Mouse (Mus musculus): Measurements from ENCODE around the gene Prkca. TPM values are rescaled to one million over a fixed set of nuclear protein-coding genes. Genes with fewer than 3 reads are reported as not detected.
"Not testable (repeated sequence)": the region's sequence is repeated elsewhere in the genome, so short reads cannot be mapped to it uniquely, and the experiment has no call there.

Gene Prkca
- total RNA-seq, 1 experiment from 2014 or later = 15.6 TPM

GRCm38 (mm10) chr11:108093248-108093647 is 250.5 kb downstream of the Prkca start:
- ATAC-seq (replicated peaks; ENCODE audit: low read depth, poor library complexity, severe bottlenecking) = no peak

- ATAC-seq (replicated peaks; ENCODE audit: low read depth, poor library complexity, severe bottlenecking) = no peak
These were observed 252.5 kb downstream of the Prkca start for GRCm38 (mm10) chr11:108091238-108091637.

- ATAC-seq (replicated peaks; ENCODE audit: low read depth, poor library complexity, severe bottlenecking) = no peak
These were observed 253.0 kb downstream of the Prkca start for GRCm38 (mm10) chr11:108090706-108091105.

- no peak for ATAC-seq (replicated peaks; ENCODE audit: low read depth, poor library complexity, severe bottlenecking)
These were observed 255.7 kb downstream of the Prkca start for GRCm38 (mm10) chr11:108088063-108088462.

DNA sequence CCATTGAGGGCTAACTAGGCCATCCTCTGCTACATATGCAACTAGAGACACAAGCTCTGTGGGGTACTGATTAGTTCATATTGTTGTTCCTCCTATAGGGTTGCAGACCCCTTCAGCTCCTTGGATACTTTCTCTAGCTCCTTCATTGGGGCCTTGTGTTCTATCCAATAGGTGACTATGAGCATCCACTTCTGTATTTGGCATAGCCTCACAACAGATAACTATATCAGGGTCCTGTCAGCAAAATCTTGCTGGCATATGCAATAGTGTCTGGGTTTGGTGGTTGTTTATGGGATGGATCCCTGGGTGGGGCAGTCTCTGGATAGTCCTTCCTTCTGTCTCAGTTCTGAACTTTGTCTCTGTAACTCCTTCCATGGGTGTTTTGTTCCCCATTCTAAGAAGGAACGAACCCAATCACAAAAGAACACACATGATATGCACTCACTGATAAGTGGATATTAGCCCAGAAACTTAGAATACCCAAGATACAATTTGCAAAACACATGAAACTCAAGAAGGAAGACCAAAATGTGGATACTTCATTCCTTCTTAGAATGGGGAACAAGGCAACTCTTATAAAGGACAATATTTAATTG is 256.5 kb downstream of the Prkca start:
- not testable (repeated sequence) for ATAC-seq (replicated peaks; ENCODE audit: low read depth, poor library complexity, severe bottlenecking)

DNA sequence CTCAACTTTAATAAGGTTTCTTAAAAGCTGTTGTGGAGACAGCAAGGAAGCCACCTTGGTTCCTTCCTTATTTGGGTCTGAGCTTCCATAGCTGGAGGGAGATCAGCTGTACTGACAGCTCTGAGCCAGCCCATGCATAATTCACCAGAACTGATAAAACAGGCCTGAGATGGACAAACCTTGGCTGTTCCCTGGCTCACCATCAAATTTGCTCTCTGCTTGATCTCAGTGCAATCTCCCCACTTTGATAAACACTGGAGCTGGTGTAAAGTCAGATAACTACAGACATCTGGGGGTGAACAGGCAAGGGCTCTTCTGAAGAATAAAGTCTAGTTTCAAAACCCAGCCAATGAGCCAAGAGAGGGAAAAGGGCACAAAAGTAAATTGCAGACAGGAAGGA is 261.1 kb downstream of the Prkca start:
- ATAC-seq (replicated peaks; ENCODE audit: low read depth, poor library complexity, severe bottlenecking) = no peak

- ATAC-seq (replicated peaks; ENCODE audit: low read depth, poor library complexity, severe bottlenecking) = no peak
These were observed 263.6 kb downstream of the Prkca start for GRCm38 (mm10) chr11:108079946-108080650.

GRCm38 (mm10) chr11:108079454-108079853 is 264.3 kb downstream of the Prkca start:
- peak; percentile 77 for ATAC-seq (replicated peaks; ENCODE audit: low read depth, poor library complexity, severe bottlenecking)

- no peak for ATAC-seq (replicated peaks; ENCODE audit: low read depth, poor library complexity, severe bottlenecking)
These were observed 266.2 kb downstream of the Prkca start for GRCm38 (mm10) chr11:108077514-108077913.

GRCm38 (mm10) chr11:108072606-108073243 is 271.0 kb downstream of the Prkca start:
- no peak for ATAC-seq (replicated peaks; ENCODE audit: low read depth, poor library complexity, severe bottlenecking)

GRCm38 (mm10) chr11:108071230-108071629 is 272.5 kb downstream of the Prkca start:
- no peak for ATAC-seq (replicated peaks; ENCODE audit: low read depth, poor library complexity, severe bottlenecking)

- ATAC-seq (replicated peaks; ENCODE audit: low read depth, poor library complexity, severe bottlenecking) = no peak
These were observed 273.7 kb downstream of the Prkca start for GRCm38 (mm10) chr11:108070038-108070437.

- ATAC-seq (replicated peaks; ENCODE audit: low read depth, poor library complexity, severe bottlenecking) = peak; percentile 90
These were observed 275.3 kb downstream of the Prkca start for GRCm38 (mm10) chr11:108068430-108068829.

DNA sequence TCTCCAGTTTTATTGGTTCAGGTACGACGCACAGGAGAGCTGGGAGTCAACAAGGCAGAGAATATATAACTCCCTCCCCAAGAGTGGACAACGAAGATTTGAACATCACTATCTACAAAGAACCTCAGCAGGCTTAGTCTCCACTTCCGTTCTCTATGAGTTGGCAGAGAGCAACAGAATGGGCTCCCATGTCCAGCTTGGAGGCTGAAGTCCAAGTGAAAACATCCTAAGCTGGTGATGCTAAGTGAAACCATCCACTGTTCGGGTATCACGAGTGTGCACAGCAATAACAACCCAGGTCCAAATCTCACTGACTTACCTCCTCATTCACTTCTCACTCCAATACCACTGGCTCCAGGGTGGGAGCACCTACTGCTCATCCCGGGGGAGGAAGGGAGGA is 276.6 kb downstream of the Prkca start:
- no peak for ATAC-seq (replicated peaks; ENCODE audit: low read depth, poor library complexity, severe bottlenecking)

DNA sequence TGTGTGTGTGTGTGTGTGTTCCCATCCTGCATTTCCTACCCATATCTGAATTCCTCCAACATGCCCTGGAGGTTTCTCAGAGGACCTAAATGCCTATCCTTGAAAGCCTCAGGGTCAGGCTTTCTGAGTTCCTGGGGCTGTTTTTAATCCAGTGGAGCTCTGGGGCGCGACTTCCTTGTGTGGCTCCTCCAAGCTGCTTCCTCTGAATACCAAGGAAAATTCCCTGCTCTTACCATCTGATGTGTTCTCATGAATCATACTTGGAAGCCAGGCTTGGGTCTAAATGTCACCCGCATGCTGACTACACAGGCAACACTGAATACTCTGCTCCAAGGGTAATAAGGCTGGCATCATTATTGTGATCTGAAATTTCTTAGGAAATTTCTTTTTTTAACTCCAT is 279.3 kb downstream of the Prkca start:
- ATAC-seq (replicated peaks; ENCODE audit: low read depth, poor library complexity, severe bottlenecking) = no peak

DNA sequence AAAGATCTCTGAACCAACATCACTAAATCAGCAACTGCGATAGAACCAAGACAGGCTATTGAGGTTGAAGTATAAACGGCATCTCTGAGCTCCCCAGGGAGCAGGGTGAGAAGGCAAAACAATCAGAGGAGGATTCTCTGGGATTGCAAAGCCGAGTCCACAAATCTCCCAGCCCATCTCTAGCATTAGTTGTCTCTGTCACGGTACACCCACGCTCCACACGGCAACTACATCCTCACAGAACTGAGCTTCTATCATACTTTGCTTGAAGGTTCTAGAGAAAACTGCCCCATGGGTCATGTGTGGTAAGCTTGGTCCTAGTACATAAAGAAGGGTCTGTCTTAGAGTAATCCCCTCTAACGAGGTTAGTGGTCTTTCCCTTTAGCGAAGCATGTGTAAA is 280.6 kb downstream of the Prkca start:
- no peak for ATAC-seq (replicated peaks; ENCODE audit: low read depth, poor library complexity, severe bottlenecking)

GRCm38 (mm10) chr11:108061571-108062479 is 281.9 kb downstream of the Prkca start:
- ATAC-seq (replicated peaks; ENCODE audit: low read depth, poor library complexity, severe bottlenecking) = no peak

GRCm38 (mm10) chr11:108057138-108057537 is 286.6 kb downstream of the Prkca start:
- no peak for ATAC-seq (replicated peaks; ENCODE audit: low read depth, poor library complexity, severe bottlenecking)

DNA sequence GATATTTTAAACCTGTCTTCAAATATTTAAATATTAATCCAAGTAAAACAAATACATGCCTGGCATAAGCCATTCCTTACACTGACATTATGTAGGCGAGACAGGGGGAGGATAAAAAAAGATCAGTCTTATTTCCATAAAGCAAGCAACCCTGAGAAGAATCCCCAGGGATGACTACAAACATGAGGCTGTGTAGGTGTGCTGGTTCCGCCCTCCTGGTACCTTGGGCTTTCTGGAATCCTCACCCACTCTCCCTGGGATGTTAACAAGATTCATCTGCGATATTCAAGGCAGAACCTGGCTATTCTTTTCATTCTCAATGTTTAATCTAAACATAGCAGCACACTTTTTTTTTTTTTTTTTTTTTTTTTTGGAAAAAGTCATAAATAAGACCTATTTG is 289.1 kb downstream of the Prkca start:
- no peak for ATAC-seq (replicated peaks; ENCODE audit: low read depth, poor library complexity, severe bottlenecking)

DNA sequence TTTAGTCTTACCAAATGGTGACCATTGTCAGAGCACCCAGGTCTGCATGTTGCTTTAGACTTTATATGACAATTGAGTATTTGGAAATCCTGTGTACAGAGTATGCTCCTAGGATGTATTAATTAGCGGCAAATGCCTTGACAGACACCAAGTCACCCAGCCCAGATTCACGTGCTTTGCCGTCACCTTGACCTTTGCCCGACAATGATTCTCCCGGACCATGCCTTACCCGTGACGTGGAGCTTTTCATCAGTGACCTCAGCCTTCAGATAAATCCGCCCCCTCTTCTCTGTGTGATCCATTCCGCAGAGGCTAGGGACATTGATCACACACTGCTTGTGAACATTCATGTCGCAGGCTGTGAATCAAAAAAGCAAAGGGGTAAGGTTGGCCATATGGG is 290.0 kb downstream of the Prkca start:
- no peak for ATAC-seq (replicated peaks; ENCODE audit: low read depth, poor library complexity, severe bottlenecking)
